Mouse (Mus musculus): ENCODE results near the gene Mettl24.

The Mettl24 gene

DNA sequence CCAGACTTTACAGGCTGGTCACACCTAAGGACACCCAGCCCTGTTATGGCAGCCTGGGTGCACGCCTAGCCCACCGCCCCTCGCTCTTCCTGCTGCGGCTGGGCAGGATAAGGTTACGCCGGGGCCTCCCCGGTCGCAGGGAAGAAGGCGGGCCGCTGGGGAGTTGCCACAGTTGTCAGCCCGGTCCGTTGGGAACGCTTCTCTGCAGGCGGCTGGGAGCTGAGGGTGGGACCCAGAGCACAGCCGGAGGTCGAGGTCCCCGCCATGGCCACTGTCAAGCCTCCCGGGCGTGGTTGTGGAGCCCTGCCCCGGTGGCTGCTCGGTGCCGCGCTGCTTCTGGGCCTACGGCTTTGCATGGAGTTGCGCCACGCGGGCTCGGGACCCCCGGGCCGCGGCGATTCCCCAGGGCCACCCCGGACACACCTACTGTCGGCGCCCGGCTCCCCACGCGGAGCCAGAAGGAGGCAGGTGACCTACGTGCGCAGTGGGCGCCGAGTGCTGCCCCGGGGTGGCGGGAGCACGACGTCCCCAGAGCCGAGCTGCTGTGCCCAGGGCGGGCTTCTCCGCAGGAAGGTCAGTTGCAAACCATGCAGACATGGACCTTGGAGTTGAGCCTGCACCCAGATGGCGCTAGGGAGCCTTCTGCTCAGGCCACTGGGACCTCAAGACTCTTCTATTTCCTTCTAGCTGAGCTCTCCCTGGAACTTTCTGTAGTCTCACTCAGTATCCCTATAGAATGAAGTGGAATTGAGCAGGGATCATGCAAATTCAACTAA lies at the start of gene Mettl24:
Gene Mettl24, plus strand, starts transcription at position 191 of the 776 bp plus-strand sequence.
- ChIA-PET CTCF (interaction anchor here (0.6 to 1.0 kb wide), 9 partner anchors 9 to 220 kb away, joined by 3 to 4 read pairs (median 3); no protein-coding TSS in a partner anchor), POLR2A (interaction anchor here in 3 of 4 experiments (0.6 to 1.6 kb wide), 13 partner anchors 9 to 1544 kb away, joined by 3 to 10 read pairs (median 3); partner anchors contain the start of gene Amd1 (in 1 of the 3))

DNA sequence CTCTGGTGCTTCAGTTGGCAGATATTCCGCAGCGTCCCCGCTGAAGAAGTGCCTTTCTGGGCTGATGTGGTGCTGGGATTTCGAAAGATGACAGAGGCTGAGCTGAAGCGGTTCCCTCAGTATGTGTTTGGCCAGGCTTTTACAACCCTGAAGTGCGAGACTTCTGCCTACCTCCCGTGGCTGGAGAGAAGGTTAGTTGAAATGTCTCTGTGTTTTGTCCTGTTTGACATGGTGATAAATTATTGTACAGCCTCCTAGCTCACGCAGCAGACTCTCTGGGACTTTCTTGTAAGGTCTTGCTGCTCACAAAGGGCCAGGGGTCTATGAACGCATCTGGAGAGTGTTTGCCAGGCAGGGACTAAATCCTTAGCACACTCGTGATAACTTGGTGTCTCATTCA lies 45.8 kb upstream of the Mettl24 start:
- CTCF ChIA-PET: no interaction called here
- POLR2A ChIA-PET: interaction anchor here in 1 of 4 experiments (1.4 kb wide), 1 partner anchor 15 kb away, joined by 3 read pairs; no protein-coding TSS in a partner anchor

- ChIA-PET CTCF (interaction anchor here in 1 of 4 experiments (1.3 to 3.5 kb wide), 2 partner anchors 9 to 378 kb away, joined by 3 to 13 read pairs; partner anchors contain the start of gene Ddo), POLR2A (interaction anchor here in 2 of 4 experiments (0.6 to 0.8 kb wide), 2 partner anchors 380 to 1040 kb away, joined by 4 read pairs; no protein-coding TSS in a partner anchor)
Observed at GRCm38 (mm10) chr10:40638276-40638675, 44.8 kb upstream of the Mettl24 start.

DNA sequence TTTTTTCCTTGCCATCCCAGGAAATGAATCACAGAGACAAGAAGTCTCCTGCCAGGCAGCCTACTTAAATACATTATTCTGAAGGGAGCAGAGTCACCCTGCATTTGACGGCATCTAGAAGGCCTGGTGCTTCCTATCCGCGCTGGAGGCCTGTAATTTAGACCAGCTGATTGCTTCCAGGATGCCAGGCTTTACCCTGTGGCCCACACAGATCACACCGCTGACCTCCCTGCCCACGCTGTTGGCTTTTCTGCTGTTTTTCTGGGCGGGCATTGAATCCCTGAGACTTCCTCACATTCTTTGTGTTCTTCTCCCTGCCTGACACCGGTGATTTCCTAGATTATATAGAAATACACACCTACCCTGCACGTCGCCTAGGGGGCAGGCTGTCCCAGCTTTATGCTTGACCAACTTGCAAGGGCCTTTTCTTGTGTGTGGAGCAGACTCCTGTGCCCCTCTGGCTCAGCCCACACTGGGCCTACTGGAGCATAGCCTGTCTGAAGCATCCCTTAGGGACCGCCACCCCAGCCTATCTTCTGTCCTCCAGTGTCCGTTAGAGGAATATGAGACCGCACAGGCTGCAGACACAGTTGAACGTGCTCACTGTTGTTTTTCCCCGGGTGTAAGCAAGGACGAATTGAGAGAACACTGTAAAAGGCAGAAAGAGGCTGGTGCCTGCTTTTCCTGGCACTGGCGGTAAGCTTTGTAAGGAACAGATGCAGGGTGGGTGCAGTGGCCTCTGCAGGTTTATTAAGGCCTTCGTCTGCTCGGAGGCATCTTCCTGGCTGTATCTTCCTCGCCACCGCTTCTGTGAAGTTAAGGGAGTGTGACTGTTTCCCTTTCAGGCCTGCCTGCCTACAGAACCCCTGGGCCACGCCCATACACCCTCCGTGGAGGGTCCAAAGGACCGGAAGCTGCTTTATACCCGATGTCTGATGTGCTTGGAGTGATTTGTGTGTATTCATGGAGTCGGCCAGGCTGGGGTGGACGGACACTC lies 44.0 kb upstream of the Mettl24 start:
- CTCF ChIA-PET: interaction anchor here in 1 of 4 experiments (1.3 to 3.5 kb wide), 2 partner anchors 9 to 377 kb away, joined by 3 to 13 read pairs; partner anchors contain the start of gene Ddo
- POLR2A ChIA-PET: interaction anchor here in 3 of 4 experiments (0.6 to 1.9 kb wide), 10 partner anchors 8 to 1039 kb away, joined by 3 to 6 read pairs (median 4); partner anchors contain the start of genes Cdc40 (in 1 of the 3), Ddo (in 1 of the 3) and Wasf1 (in 1 of the 3)

- POLR2A ChIA-PET: interaction anchor here in 2 of 4 experiments (0.9 to 2.3 kb wide), 9 partner anchors 9 to 382 kb away, joined by 3 to 8 read pairs (median 3); partner anchors contain the start of genes Ddo (in 2 of the 2) and Gtf3c6 (in 1 of the 2)
- CTCF ChIA-PET: interaction anchor here in 2 of 4 experiments (0.8 to 3.5 kb wide), 2 partner anchors 11 kb away, joined by 4 to 13 read pairs; partner anchors contain the start of gene Ddo (in 1 of the 2)
Observed at GRCm38 (mm10) chr10:40640406-40640805, 42.7 kb upstream of the Mettl24 start.

GRCm38 (mm10) chr10:40641901-40642300 lies 41.2 kb upstream of the Mettl24 start:
- ChIA-PET POLR2A (interaction anchor here in 3 of 4 experiments (0.6 to 2.3 kb wide), 6 partner anchors 11 to 826 kb away, joined by 3 to 8 read pairs (median 3); partner anchors contain the start of genes Cdc40 (in 1 of the 3), Ddo (in 1 of the 3), Gtf3c6 (in 1 of the 3) and Wasf1 (in 1 of the 3)), CTCF (interaction anchor here in 1 of 4 experiments (3.5 kb wide), 1 partner anchor 12 kb away, joined by 13 read pairs; the partner anchor contains the start of gene Ddo)

DNA sequence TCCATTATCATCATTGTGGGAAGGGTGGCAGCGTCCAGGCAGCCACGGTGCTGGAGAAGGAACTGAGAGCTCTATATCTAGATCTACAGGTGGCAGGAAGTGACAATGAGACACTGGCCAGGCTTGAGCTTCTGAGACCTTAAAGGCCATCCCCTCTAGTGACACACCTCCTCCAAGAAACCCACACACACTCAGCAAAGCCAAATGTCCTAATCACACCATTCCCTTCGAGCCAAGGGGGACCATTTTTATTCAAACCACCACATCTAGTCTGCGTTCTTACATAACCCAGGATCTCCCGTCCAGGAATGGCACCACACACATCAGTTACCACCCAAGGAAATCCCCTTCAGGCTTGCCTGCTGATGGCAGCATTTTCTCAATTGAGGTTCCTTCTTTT lies 40.0 kb upstream of the Mettl24 start:
- POLR2A ChIA-PET: interaction anchor here in 1 of 4 experiments (0.7 kb wide), 1 partner anchor 187 kb away, joined by 4 read pairs; no protein-coding TSS in a partner anchor
- CTCF ChIA-PET: interaction anchor here in 1 of 4 experiments (0.6 kb wide), 1 partner anchor 792 kb away, joined by 3 read pairs; no protein-coding TSS in a partner anchor

DNA sequence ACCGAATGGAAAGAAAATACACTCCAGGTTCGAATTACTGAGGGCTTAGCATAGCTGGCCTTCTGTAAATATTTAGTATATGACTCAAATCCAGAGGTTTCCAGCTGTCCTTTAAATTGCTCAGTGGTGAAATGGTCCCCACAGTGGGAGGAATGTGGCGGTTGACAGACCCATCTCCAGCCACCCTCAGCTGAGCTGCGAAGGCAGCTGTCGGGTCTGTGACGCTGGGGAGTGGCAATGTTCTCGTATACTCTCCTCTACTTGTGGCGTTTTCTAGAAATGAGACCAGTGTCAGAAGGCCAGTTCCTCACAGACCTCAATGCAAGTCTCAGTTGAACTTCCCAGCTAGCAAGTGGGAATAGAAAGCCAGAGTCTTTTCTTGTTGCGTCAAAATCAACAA lies 38.6 kb upstream of the Mettl24 start:
- CTCF ChIA-PET: no interaction called here
- POLR2A ChIA-PET: no interaction called here

- ChIA-PET POLR2A (interaction anchor here in 1 of 4 experiments (1.0 kb wide), 1 partner anchor 106 kb away, joined by 3 read pairs; no protein-coding TSS in a partner anchor), CTCF (interaction anchor here in 1 of 4 experiments (0.7 kb wide), 1 partner anchor 16 kb away, joined by 3 read pairs; the partner anchor contains the start of gene Ddo)
Observed at GRCm38 (mm10) chr10:40645346-40645745, 37.7 kb upstream of the Mettl24 start.

DNA sequence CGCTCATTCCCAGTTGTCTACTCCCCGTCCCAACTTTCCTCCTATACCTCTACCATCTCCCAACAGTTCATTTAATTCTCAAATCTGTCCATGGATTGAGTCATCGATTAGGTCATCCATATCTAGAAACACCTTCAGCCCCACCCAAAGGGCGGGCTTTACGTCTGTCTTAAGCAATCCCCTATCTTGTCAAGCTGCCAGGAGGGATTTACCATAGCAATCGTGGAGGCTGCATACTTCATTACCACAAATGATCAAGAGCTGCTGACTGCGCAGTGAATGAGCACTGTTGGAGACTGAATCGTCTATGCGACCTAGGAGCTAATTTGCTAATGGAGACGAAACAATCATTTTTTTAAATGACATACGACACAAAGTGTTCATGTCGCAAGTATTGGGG lies 34.3 kb upstream of the Mettl24 start:
- POLR2A ChIA-PET: interaction anchor here in 1 of 4 experiments (0.6 kb wide), 1 partner anchor 231 kb away, joined by 6 read pairs; no protein-coding TSS in a partner anchor
- CTCF ChIA-PET: interaction anchor here in 3 of 4 experiments (0.6 to 1.2 kb wide), 3 partner anchors 22 to 236 kb away, joined by 3 to 4 read pairs (median 3); partner anchors contain the start of gene Mettl24 (in 1 of the 3)

DNA sequence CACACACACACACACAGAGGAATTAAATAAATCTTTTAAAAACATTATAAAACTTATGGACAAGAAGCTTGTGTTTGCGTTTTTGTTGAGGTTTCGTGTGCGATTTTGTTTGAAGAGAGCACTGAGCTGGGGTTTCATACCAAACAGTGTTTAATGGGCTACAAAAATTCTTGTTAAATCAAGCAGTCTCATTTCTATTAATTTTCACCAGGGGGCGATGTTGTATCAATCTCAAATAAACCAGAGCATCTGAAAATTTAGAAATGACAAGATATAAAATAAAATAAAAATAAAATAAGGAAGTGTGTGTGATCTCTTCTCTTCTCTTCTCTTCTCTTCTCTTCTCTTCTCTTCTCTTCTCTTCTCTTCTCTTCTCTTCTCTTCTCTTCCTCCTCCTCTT lies 33.4 kb upstream of the Mettl24 start:
- CTCF ChIA-PET: interaction anchor here in 2 of 4 experiments (0.6 to 1.1 kb wide), 3 partner anchors 20 to 166 kb away, joined by 4 to 7 read pairs (median 4); partner anchors contain the start of gene Ddo (in 1 of the 2)
- POLR2A ChIA-PET: interaction anchor here in 1 of 4 experiments (0.7 kb wide), 1 partner anchor 740 kb away, joined by 3 read pairs; no protein-coding TSS in a partner anchor

DNA sequence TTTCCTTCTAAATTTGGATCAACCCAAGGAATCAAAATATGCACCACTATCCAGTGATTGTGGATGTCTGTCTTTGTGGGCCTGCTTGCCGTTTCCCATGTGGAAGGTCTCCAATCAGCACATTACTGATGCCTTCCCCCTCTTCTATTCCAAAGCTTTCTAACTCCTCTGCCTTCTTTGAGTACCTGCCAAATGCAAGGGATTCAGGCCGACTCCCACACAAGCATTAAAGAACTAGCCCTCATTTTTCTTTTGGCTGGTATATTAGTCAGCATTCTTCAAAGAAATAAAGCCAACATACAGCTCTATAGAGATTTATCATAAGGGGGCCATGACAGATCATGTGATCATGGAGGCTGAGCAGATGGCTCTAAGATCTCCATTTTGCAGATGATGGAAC lies 31.4 kb upstream of the Mettl24 start:
- CTCF ChIA-PET: no interaction called here

DNA sequence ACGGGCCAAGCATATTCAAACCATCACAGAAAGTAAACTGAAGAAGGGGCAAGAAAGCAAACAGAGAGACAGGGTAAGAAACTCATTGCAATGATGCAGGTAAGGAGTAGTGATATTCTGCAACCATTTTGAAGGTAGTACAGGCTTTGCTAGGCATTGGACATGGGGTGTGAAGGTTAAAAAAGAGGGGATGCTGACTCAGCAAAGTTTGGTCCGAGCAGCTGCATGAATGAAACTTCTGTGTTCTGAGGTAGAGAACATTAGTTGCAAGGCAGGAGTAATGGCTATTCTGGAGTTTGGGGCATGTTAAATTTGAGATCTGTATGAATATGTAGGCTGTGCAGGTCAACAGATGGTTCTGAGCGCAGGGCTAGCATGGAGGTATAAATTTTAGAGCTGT lies 17.8 kb upstream of the Mettl24 start:
- POLR2A ChIA-PET: no interaction called here
- CTCF ChIA-PET: interaction anchor here in 1 of 4 experiments (1.3 kb wide), 1 partner anchor 18 kb away, joined by 3 read pairs; the partner anchor contains the start of gene Mettl24

More for the DNA sequence above, 31.4 kb upstream of the Mettl24 start:
- POLR2A ChIA-PET: interaction anchor here in 2 of 4 experiments (0.6 to 1.4 kb wide), 7 partner anchors 10 to 393 kb away, joined by 3 to 5 read pairs (median 3); partner anchors contain the start of gene Gtf3c6 (in 1 of the 2)

- POLR2A ChIA-PET: interaction anchor here in 1 of 4 experiments (0.8 kb wide), 1 partner anchor 16 kb away, joined by 3 read pairs; the partner anchor contains the start of gene Mettl24
- CTCF ChIA-PET: no interaction called here
Observed at GRCm38 (mm10) chr10:40666943-40667342, 16.1 kb upstream of the Mettl24 start.

DNA sequence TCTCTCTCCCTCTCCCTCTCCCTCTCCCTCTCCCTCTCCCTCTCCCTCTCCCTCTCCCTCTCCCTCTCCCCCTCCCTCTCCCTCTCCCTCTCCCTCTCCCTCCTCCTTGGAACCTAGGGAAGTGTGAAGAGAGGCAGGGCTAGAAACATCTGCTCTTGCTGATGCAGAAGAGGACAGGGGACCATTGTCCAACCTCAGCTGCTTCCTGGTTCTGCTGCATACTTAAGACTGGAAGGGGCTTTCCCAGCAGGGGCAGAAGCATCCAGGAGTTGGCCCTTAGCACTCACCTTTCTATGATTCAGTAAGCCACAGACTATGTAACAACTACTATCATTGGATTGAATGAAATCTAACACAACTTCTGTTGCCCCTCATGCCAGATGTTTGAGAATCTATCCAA lies 14.4 kb upstream of the Mettl24 start:
- POLR2A ChIA-PET: no interaction called here

DNA sequence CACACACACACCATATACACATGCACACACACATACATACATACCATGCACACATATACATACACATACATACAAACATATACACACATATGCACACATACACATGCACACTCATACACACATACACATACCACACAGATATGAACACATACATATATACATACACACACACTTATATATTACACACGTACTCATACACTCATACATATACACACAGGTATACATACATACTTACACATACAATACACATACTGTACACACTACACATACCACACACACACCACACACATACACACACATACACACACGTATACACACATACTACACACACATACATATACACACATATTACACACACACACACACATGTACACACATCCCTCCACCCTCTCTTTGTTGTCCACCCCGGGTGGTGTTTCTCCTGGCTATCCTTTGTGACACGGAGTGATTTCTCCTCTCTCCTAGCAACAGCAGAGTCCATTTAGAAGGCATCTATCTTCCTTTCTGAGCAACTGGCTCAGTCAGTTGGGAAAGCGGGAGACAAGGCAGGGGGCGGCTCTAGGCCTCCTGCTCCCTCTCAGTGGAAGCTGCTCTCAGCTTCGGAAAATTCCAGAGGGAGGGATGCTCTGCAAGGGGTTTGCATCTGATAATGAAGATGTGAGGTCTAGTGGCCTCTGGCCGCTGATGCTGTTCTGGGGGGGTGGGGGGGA lies 10.3 kb upstream of the Mettl24 start:
- CTCF ChIA-PET: interaction anchor here in 1 of 4 experiments (0.5 kb wide), 1 partner anchor 46 kb away, joined by 6 read pairs; no protein-coding TSS in a partner anchor
- POLR2A ChIA-PET: interaction anchor here in 1 of 4 experiments (0.6 kb wide), 1 partner anchor 828 kb away, joined by 3 read pairs; no protein-coding TSS in a partner anchor

More for the DNA sequence above, 14.4 kb upstream of the Mettl24 start:
- CTCF ChIA-PET: interaction anchor here in 1 of 4 experiments (0.5 kb wide), 1 partner anchor 482 kb away, joined by 3 read pairs; no protein-coding TSS in a partner anchor

Measured in embryonic stem cell, embryonic (primary cell).